Mouse (Mus musculus): ENCODE measurements around the gene Trabd2b.

DNA sequence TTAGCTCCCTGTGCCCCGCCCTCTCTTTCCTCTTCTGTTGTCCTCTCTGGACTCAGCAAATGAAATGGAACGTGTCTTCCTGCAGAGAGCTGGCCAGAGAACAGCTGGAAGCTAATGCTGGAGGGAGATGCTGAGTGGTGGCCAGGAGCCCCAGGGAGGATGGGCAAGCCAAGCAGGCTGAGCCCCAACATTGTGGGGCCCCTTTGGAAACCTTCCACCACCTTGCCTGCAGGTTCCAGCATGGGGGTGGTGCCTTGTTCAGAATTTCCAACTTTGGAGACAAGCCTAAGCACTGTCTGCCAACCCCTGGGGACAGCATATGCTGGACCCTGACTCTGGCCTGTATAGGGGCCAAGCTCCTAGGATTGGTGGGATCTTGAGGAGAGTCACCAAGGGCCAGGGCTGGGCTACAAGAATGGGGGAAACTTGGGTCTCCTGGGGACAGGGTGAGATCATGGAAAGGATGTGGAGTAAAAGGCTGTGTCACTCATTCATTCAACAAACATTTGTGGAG is 188.7 kb downstream of the Trabd2b start:
- TF ChIP-seq CTCF (IDR thresholded peaks at IDR 0.05; ENCODE audit: borderline replicate concordance, extremely low read depth, insufficient read depth, insufficient read length) (no peak), POLR2A (IDR thresholded peaks at IDR 0.05; ENCODE audit: borderline replicate concordance, extremely low read depth, insufficient read depth, insufficient read length, poor library complexity, severe bottlenecking) (no peak)
